Mouse (Mus musculus): ENCODE results near the gene Kcnq1.

The Kcnq1 gene

GRCm38 (mm10) chr7:143373265-143373664, 267.1 kb downstream of the Kcnq1 start:
- DNase-seq: no peak

- DNase-seq: no peak
These were observed 269.8 kb downstream of the Kcnq1 start for GRCm38 (mm10) chr7:143375945-143376344.

GRCm38 (mm10) chr7:143380466-143381073, 274.4 kb downstream of the Kcnq1 start:
- no peak for DNase-seq

GRCm38 (mm10) chr7:143386632-143387031, 280.5 kb downstream of the Kcnq1 start:
- DNase-seq: no peak

GRCm38 (mm10) chr7:143388783-143389695, 282.9 kb downstream of the Kcnq1 start:
- DNase-seq: no peak

- DNase-seq: no peak
These were observed 283.7 kb downstream of the Kcnq1 start for GRCm38 (mm10) chr7:143389860-143390259.

GRCm38 (mm10) chr7:143390277-143390948, 284.3 kb downstream of the Kcnq1 start:
- no peak for DNase-seq

- no peak for DNase-seq
These were observed 289.0 kb downstream of the Kcnq1 start for GRCm38 (mm10) chr7:143395113-143395563.

GRCm38 (mm10) chr7:143399756-143400155, 293.6 kb downstream of the Kcnq1 start:
- DNase-seq: no peak

- DNase-seq: no peak
These were observed 294.4 kb downstream of the Kcnq1 start for GRCm38 (mm10) chr7:143400599-143400998.

- no peak for DNase-seq
These were observed 295.4 kb downstream of the Kcnq1 start for GRCm38 (mm10) chr7:143401429-143402016.

- DNase-seq: no peak
These were observed 298.1 kb downstream of the Kcnq1 start for GRCm38 (mm10) chr7:143404296-143404695.

- DNase-seq: no peak
These were observed 301.9 kb downstream of the Kcnq1 start for GRCm38 (mm10) chr7:143407931-143408501.

GRCm38 (mm10) chr7:143408615-143409021, 302.5 kb downstream of the Kcnq1 start:
- DNase-seq: no peak

- no peak for DNase-seq
These were observed 306.4 kb downstream of the Kcnq1 start for GRCm38 (mm10) chr7:143412606-143413005.

GRCm38 (mm10) chr7:143415070-143415469, 308.9 kb downstream of the Kcnq1 start:
- DNase-seq: no peak

- no peak for DNase-seq
These were observed 310.2 kb downstream of the Kcnq1 start for GRCm38 (mm10) chr7:143416406-143416805.

- no peak for DNase-seq
These were observed 311.7 kb downstream of the Kcnq1 start for GRCm38 (mm10) chr7:143417875-143418274.

GRCm38 (mm10) chr7:143419585-143420160, 313.5 kb downstream of the Kcnq1 start:
- DNase-seq: no peak

GRCm38 (mm10) chr7:143428142-143428813, 322.1 kb downstream of the Kcnq1 start:
- no peak for DNase-seq

- DNase-seq: no peak
These were observed 322.8 kb downstream of the Kcnq1 start for GRCm38 (mm10) chr7:143428814-143429499.

Measured in layer of hippocampus, adult 9-11 months (tissue).